Mouse (Mus musculus) intestine, postnatal 0 days (tissue): ENCODE data around the gene Msi2. TPM values are rescaled to one million over a fixed set of nuclear protein-coding genes. Genes with fewer than 3 reads are reported as not detected.

Experiments used
- ATAC-seq: fragments of 200-750 bp; cut with Nextera tagmentation; 2 replicates; pipeline ENCODE4 v1.8.0; 2017; ENCODE audit warnings: mild to moderate bottlenecking, moderate TSS enrichment, moderate library complexity
- H3K27ac ChIP-seq: fragments of 300-500 bp; sonication (generic); 2 replicates; pipeline ENCODE4 v1.5.1; 2014; ENCODE audit warnings: mild to moderate bottlenecking, low read depth, low read length, moderate library complexity
- H3K27me3 ChIP-seq: fragments of 300-500 bp; sonication (generic); replicated peaks from 2 replicates; pipeline ENCODE4 v1.6.1; 2014; ENCODE audit warnings: low read length, mixed read lengths; ENCODE audit not compliant: control insufficient read depth, insufficient read depth
- H3K36me3 ChIP-seq: fragments of 300-500 bp; sonication (generic); 2 replicates; pipeline ENCODE4 v1.6.1; 2014; ENCODE audit warnings: mild to moderate bottlenecking, moderate library complexity; ENCODE audit not compliant: control insufficient read depth, insufficient read depth
- H3K4me1 ChIP-seq: fragments of 300-500 bp; sonication (generic); replicated peaks from 2 replicates; pipeline ENCODE4 v1.6.1; 2014; ENCODE audit warnings: antibody characterized with exemption, low read length, mixed read lengths; ENCODE audit not compliant: control insufficient read depth, insufficient read depth
- H3K4me2 ChIP-seq: fragments of 300-500 bp; sonication (generic); replicated peaks from 2 replicates; pipeline ENCODE4 v1.6.1; 2014; ENCODE audit warnings: low read depth, mild to moderate bottlenecking, moderate library complexity
- H3K4me3 ChIP-seq: fragments of 300-500 bp; sonication (generic); 2 replicates; pipeline ENCODE4 v1.5.1; 2014; ENCODE audit warnings: low read depth, low read length
- H3K9ac ChIP-seq: fragments of 300-500 bp; sonication (generic); 2 replicates; pipeline ENCODE4 v1.6.1; 2014; ENCODE audit warnings: mild to moderate bottlenecking, low read depth, low read length
- H3K9me3 ChIP-seq: fragments of 300-500 bp; sonication (generic); 2 replicates; pipeline ENCODE4 v1.6.1; 2016; ENCODE audit warnings: mixed run types; ENCODE audit not compliant: control insufficient read depth
- CTCF ChIP-seq: sonication (generic); IDR thresholded peaks from 2 replicates; pipeline ENCODE4 v1.5.1; 2016; ENCODE audit warnings: low read depth, mild to moderate bottlenecking, control low read depth, antibody characterized with exemption, moderate library complexity
- whole genome bisulfite sequencing: fragments of 180-500 bp; shearing (Covaris S2); extraction: QIAGEN DNeasy Blood & Tissue Kit; methylation state at CpG from one replicate; pipeline ENCODE4 v1.1.7; 2014; 5-methylcytosine and 5-hydroxymethylcytosine counted together
- polyA plus RNA-seq: library from polyadenylated mRNA; unstranded; fragments of >200 nt; fragmentation: Nextera tagmentation; extraction: Ambion mirVana; gene quantifications from 2 replicates; pipeline ENCODE4 v1.2.1, GENCODE M21; 2015

Gene Msi2
- polyA plus RNA-seq, 1 experiment from 2014 or later: 7.5 TPM

GRCm38 (mm10) chr11:88472731-88473130 is 245.6 kb downstream of the Msi2 start:
- no peak for TF ChIP-seq CTCF
- Histone ChIP-seq H3K36me3 (no peaks in the 10 kb centered on the region), H3K4me3 (no peak overlapping the region), H3K9me3 (no peaks in the 10 kb centered on the region), H3K4me1 (peaks cover 2% of the 10 kb centered on the region; the same call in 1 of the 2 replicates), H3K27ac (no peak overlapping the region), H3K27me3 (no peaks in the 10 kb centered on the region), H3K4me2 (no peak overlapping the region), H3K9ac (no peak overlapping the region)
- 66% methylated on average over 8 of the region's 8 CpGs for WGBS
- no peak for ATAC-seq

- H3K36me3 ChIP-seq: no peaks in the 10 kb centered on the region
- H3K9ac ChIP-seq: no peak overlapping the region
- H3K4me1 ChIP-seq: peaks cover 2% of the 10 kb centered on the region; the same call in 1 of the 2 replicates
- WGBS: 67% methylated on average over 12 of the region's 12 CpGs
- TF ChIP-seq CTCF: no peak
- H3K9me3 ChIP-seq: no peaks in the 10 kb centered on the region
- H3K4me2 ChIP-seq: no peak overlapping the region
- ATAC-seq: no peak
- H3K27ac ChIP-seq: no peak overlapping the region
- no peaks in the 10 kb centered on the region for H3K27me3 ChIP-seq
- no peak overlapping the region for H3K4me3 ChIP-seq
These were observed 246.2 kb downstream of the Msi2 start for GRCm38 (mm10) chr11:88471981-88472647.

- no peak overlapping the region for H3K27ac ChIP-seq
These were observed 247.7 kb downstream of the Msi2 start for GRCm38 (mm10) chr11:88470599-88470998.

GRCm38 (mm10) chr11:88468996-88469395 is 249.3 kb downstream of the Msi2 start:
- no peak for ATAC-seq
- no peaks in the 10 kb centered on the region for H3K36me3 ChIP-seq
- no peak for TF ChIP-seq CTCF
- H3K9ac ChIP-seq: no peak overlapping the region
- no peaks in the 10 kb centered on the region for H3K27me3 ChIP-seq
- no peaks in the 10 kb centered on the region for H3K9me3 ChIP-seq
- H3K27ac ChIP-seq: no peak overlapping the region
- H3K4me3 ChIP-seq: no peak overlapping the region
- no peak overlapping the region for H3K4me2 ChIP-seq
- peaks cover 6% of the 10 kb centered on the region; the same call in 1 of the 2 replicates for H3K4me1 ChIP-seq

More at GRCm38 (mm10) chr11:88470599-88470998, 247.7 kb downstream of the Msi2 start:
- ATAC-seq: no peak
- no peak overlapping the region for H3K4me2 ChIP-seq
- H3K9me3 ChIP-seq: no peaks in the 10 kb centered on the region
- TF ChIP-seq CTCF: no peak
- no peaks in the 10 kb centered on the region for H3K36me3 ChIP-seq
- H3K4me3 ChIP-seq: no peak overlapping the region
- H3K27me3 ChIP-seq: no peaks in the 10 kb centered on the region
- H3K4me1 ChIP-seq: peaks cover 2% of the 10 kb centered on the region; the same call in 1 of the 2 replicates
- H3K9ac ChIP-seq: no peak overlapping the region

- peaks cover 5% of the 10 kb centered on the region; the same call in 1 of the 2 replicates for H3K4me1 ChIP-seq
- H3K36me3 ChIP-seq: no peaks in the 10 kb centered on the region
- no peak overlapping the region for H3K27ac ChIP-seq
- no peak for TF ChIP-seq CTCF
- no peaks in the 10 kb centered on the region for H3K9me3 ChIP-seq
- no peak overlapping the region for H3K9ac ChIP-seq
- no peak for ATAC-seq
- no peak overlapping the region for H3K4me3 ChIP-seq
- no peak overlapping the region for H3K4me2 ChIP-seq
- 44% methylated on average over 18 of the region's 18 CpGs for WGBS
- no peaks in the 10 kb centered on the region for H3K27me3 ChIP-seq
These were observed 250.6 kb downstream of the Msi2 start for GRCm38 (mm10) chr11:88467498-88468245.

GRCm38 (mm10) chr11:88463951-88464350 is 254.4 kb downstream of the Msi2 start:
- no peaks in the 10 kb centered on the region for H3K9me3 ChIP-seq
- H3K27ac ChIP-seq: no peak overlapping the region
- peak overlapping the region; percentile 46 for H3K4me2 ChIP-seq
- H3K27me3 ChIP-seq: no peaks in the 10 kb centered on the region
- H3K4me3 ChIP-seq: no peak overlapping the region
- H3K36me3 ChIP-seq: no peaks in the 10 kb centered on the region
- 30% methylated on average over 6 of the region's 6 CpGs for WGBS
- no peak for TF ChIP-seq CTCF
- no peak for ATAC-seq
- peaks cover 4% of the 10 kb centered on the region; the same call in 1 of the 2 replicates for H3K4me1 ChIP-seq
- H3K9ac ChIP-seq: 0 out of 2 replicates have a peak overlapping the region, but pooled peaks have one; percentile 1
